Mouse (Mus musculus): Measurements from ENCODE around the gene Lonrf2. TPM values are rescaled to one million over a fixed set of nuclear protein-coding genes. Genes with fewer than 3 reads are reported as not detected.

Lonrf2 gene
- total RNA-seq (2014; fragmentation: Nextera tagmentation), result not detected in 2 replicates
- total RNA-seq (2017), result 0.31 TPM in 1 of 2 replicates, not detected in the other

DNA sequence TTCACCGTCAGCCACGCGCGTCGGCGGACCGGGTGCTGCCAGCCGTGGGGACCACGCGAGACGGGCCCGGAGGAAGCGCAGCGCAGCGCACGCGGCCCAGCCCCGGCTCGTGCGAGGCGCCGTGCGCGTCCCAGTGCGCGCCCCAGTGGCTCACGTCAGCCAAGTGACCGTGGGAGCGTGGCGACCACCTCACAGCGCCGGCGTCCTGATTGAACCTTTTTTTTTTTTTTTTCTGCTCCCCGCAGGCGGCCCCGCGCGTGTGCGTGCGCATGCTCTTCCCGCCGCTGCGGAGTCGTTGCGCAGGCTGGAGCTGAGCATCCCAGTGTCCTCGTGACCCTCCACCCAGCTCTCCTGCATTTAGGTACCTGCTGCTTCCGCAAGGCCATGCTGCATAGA, at the start of gene Lonrf2:
Gene Lonrf2 (minus strand): TSS at position 235 of the 396 bp plus-strand sequence.
- ATAC-seq (replicated peaks; ENCODE audit: poor library complexity, severe bottlenecking), result no peak

DNA sequence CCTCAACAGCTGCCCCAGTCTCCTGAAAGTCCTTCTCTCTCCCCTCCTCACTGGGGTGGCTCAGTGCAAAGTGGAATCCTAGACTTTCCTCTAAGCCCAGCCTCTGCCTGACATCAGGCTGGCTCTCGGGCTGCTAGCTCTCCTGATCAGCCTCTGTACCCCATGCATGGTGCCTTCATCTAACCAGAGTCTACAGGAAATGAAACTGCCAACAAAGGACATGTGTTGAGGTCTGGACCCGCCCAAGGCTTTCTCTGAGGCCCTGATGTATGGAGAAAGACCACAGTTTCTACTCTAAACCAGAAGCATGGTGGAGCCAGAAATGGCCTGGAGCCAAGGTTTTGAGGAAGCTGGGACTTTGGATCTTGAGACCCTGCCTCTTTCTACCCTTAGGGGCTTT, 49.4 kb upstream of the Lonrf2 start:
- peak; percentile 77 for ATAC-seq (replicated peaks; ENCODE audit: poor library complexity, severe bottlenecking)

DNA sequence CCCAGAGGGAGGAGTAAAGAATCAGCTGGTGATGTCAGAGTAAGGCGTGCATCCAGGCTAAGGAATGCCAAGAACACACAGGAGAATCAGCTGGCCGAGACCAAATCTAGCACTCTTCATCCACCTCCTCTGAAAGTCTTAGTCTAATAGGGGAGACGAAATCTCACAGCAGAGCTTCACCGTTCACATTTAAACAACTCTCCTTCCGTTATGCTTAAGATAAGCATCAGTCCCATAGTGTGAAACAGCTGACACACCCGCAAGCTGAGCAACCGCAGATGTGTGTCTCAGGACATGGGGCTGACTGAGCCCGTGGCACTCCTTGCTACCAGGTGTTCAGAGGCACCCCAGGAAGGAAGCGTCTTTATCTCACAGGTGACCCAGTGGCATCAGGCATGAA, 47.3 kb upstream of the Lonrf2 start:
- no peak for ATAC-seq (replicated peaks; ENCODE audit: poor library complexity, severe bottlenecking)

DNA sequence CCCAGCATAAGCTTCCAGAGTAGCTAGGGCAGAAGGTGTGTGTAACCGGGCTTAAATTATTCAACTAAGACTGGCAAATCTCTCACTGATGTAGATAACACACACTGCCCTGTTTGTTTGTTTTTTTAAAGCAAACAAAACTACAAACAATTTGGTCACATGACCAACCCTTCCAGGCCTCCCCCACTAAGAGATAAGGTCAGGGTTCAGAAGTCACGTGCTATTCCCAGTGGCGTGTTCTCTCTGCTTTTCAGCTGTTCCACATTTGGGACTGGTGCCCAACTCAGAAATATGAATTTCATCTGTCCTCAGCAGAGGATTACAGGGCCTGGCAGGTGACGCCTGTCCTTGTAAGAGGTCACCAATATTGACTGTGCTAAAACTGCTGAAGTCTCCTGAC, 46.2 kb upstream of the Lonrf2 start:
- no peak for ATAC-seq (replicated peaks; ENCODE audit: poor library complexity, severe bottlenecking)

GRCm38 (mm10) chr1:38881366-38881765, 44.9 kb upstream of the Lonrf2 start:
- no peak for ATAC-seq (replicated peaks; ENCODE audit: poor library complexity, severe bottlenecking)

GRCm38 (mm10) chr1:38876671-38877382, 40.3 kb upstream of the Lonrf2 start:
- ATAC-seq (replicated peaks; ENCODE audit: poor library complexity, severe bottlenecking), result no peak

DNA sequence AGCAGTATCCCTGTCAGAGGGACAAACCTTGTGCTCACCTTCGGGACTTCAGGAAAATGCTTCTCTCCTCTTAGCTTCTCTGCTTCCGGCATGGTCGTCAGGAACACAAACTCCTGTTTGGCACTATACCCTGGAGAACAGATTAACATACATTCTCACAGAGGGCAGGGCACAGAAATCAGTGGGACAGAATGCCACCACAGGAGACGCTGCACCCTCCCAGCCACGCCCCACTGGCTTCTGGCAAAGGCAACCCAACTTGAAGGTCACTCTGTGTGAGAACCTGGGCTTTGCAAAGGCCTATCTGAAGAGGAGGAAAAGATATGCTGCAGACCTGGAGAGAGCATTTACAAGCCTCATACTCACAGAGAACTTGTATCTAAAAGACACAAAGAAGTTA, 37.4 kb upstream of the Lonrf2 start:
- ATAC-seq (replicated peaks; ENCODE audit: poor library complexity, severe bottlenecking), result no peak

DNA sequence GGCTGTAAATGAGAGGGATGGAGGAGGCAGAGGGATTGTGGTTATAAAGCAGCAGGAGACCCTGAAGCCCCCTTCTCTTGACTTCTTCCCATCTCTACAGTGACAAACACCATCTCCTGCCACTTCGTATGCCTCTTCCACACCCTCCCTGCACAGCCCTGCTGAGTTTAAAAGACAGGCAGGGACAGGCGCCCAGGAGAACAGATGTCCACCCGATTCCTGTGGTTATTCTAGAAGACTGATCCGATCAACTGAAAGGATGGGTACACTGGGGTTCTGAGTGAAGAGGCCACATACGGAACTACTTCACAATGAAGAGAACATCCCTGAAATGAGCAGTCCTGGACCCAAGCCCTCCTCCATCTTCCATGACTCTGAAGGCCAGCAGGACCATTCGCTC, 35.3 kb upstream of the Lonrf2 start:
- ATAC-seq (replicated peaks; ENCODE audit: poor library complexity, severe bottlenecking), result no peak

- ATAC-seq (replicated peaks; ENCODE audit: poor library complexity, severe bottlenecking), result no peak
These were observed 33.1 kb upstream of the Lonrf2 start for GRCm38 (mm10) chr1:38869398-38870195.

- no peak for ATAC-seq (replicated peaks; ENCODE audit: poor library complexity, severe bottlenecking)
These were observed 29.7 kb upstream of the Lonrf2 start for GRCm38 (mm10) chr1:38866242-38866641.

- no peak for ATAC-seq (replicated peaks; ENCODE audit: poor library complexity, severe bottlenecking)
These were observed 27.8 kb upstream of the Lonrf2 start for GRCm38 (mm10) chr1:38864341-38864740.

DNA sequence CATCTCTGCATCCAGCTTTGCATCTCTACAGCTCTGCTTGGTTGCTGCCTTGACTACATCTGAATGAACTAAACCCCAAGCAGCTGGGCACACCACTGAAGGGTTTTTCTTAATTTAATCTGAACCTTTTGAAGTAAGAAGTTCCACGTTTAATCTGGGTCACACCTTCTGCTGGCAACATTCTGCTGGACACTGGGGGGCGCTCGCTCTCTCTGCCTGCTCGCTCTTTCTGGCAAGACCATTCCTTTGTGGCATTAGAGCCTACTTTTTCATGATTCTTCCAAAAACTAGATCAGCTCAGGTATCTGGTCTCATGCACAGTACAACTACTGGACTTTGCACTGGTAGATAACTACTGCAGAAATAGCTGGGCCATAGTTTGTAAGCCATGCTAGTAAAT, 25.7 kb upstream of the Lonrf2 start:
- ATAC-seq (replicated peaks; ENCODE audit: poor library complexity, severe bottlenecking), result no peak

GRCm38 (mm10) chr1:38860867-38861524, 24.5 kb upstream of the Lonrf2 start:
- ATAC-seq (replicated peaks; ENCODE audit: poor library complexity, severe bottlenecking), result no peak

DNA sequence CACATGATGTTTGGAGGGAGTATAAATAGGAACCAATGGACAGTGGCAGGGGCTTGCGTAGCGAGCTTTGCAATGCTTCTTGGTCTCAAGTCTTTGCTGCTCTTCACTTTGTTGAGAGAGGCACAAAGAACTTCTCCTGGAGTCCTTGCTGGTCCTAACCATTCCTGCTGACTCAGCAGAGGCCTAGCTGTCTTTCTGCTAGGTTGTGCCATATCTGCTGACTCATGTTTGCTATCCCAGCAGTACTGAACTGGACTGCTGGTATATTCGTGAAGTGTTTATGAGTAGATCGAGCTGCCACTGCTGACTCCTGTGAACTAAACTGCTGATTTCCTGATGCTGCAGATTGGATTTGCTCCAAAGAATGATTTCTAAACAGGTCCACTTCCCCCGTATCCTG, 23.7 kb upstream of the Lonrf2 start:
- ATAC-seq (replicated peaks; ENCODE audit: poor library complexity, severe bottlenecking), result no peak

DNA sequence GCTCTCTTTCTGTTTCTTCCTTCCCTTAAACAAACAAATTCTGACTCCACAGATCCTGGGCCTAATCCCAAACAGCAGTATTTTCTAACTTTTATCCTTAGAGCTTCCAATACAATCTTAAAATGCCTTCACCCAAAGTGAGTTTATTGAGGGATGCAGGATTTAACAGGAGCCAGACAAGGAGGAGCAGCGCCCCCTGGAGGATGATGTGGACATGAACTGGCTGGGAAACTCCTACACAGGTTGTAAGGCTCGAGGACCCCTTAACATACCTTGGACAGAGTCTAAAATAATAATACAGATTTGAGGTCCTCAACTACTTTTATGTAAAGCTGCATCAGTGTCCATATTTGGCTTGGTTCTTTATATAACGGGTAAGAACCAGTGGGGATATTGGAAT, 19.7 kb upstream of the Lonrf2 start:
- no peak for ATAC-seq (replicated peaks; ENCODE audit: poor library complexity, severe bottlenecking)

- ATAC-seq (replicated peaks; ENCODE audit: poor library complexity, severe bottlenecking), result no peak
These were observed 15.7 kb upstream of the Lonrf2 start for GRCm38 (mm10) chr1:38852250-38852649.

DNA sequence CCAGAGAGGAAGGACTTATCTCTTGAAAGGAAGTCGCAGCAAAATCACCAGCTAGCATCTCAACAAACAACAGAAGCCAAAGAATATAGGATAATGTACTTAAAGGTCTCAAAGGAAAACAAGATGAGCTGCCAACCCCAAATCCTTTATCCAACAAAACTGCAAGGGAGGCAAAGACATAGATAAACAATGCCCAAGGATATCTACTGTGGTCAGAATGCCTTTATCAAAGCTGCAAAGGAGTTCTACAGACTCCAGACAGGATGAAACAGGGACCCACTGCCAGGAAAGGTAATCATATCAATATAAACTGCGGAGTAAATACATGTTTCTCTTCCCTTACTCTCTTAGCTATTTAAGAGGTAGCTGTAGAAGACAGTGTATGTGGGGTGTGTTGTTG, 14.1 kb upstream of the Lonrf2 start:
- ATAC-seq (replicated peaks; ENCODE audit: poor library complexity, severe bottlenecking), result no peak

GRCm38 (mm10) chr1:38848451-38849289, 12.2 kb upstream of the Lonrf2 start:
- ATAC-seq (replicated peaks; ENCODE audit: poor library complexity, severe bottlenecking), result no peak

DNA sequence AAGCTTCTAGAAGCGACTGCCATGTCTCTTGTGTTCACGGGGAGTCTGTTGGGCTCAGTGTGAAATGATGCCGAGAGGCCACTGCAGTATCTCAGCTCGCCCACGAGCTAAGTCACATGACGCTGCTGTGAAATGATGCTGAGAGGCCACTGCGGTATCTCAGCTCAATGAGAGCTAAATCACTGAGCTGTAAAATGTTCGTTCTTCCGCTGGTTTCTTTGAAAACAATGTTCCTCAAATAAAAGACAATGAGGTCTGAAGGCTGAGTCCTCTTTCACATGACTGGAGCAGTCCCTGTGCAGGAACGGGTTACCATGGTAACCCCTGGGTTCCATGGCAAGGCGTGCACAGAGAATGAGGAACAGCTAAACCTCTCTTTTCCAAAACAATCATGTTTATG, 11.5 kb upstream of the Lonrf2 start:
- no peak for ATAC-seq (replicated peaks; ENCODE audit: poor library complexity, severe bottlenecking)

DNA sequence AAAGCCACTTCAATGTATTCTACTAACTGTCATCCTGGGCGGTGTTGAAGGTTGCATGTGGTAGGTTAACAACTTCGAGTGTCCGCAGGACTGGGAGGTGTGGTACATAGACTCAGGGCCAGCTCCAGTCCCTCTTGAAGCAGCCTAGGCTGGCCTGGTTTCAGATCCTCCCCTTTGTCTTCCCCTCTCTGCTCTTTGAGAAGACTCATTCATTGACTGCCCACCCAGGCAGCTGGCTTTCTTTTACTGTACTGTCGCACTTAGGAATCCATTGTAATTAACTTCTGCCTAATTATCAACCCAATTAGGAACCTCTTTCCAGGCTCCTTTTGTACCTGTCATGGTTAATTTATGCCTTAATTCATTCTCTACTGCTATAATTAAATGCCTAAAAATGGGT, 6.8 kb upstream of the Lonrf2 start:
- no peak for ATAC-seq (replicated peaks; ENCODE audit: poor library complexity, severe bottlenecking)
